Mouse (Mus musculus): ENCODE measurements around the gene Slc12a1. TPM values are rescaled to one million over a fixed set of nuclear protein-coding genes. Genes with fewer than 3 reads are reported as not detected.

Slc12a1 gene
- total and polyA plus RNA-seq, 3 experiments, result not detected

- DNase-seq, result peak; percentile 4
These were observed 56.7 kb downstream of the Slc12a1 start for GRCm38 (mm10) chr2:125208894-125209596.

DNA sequence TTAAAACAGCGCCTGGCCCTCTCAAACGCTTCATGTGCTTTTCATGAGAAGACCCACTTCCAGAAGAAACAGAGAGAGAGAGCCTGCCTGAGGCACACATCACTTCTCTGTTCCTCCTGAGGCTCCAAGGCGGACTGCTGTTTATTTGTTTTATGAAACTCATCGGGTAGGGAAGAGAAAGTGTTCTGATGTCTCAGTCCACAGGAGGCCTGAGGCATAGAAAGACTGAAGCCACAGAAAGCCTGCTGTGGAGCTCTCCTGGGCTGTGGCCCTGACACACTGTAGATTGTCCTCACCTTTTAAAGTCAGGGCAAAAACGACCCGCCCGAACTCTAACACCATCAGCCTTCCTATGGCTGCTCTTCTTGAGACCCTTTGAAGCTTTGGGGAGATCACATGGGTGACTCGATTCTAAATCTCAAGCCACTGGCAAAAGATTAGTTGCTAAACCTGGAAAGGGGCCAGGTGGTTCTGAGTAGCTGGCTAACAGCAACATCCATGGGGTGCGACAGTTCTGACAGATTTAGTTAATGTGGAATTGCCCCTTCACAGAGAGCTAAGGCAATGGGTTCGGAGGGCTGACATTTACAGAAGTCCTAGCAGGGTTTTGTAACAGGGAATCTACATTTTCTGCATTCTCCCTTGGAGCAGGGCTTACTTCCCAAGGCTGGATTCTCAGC, 59.7 kb downstream of the Slc12a1 start:
- DNase-seq, result no peak

GRCm38 (mm10) chr2:125214592-125214991, 62.3 kb downstream of the Slc12a1 start:
- peak; percentile 32 for DNase-seq

GRCm38 (mm10) chr2:125217286-125217685, 65.0 kb downstream of the Slc12a1 start:
- no peak for DNase-seq

DNA sequence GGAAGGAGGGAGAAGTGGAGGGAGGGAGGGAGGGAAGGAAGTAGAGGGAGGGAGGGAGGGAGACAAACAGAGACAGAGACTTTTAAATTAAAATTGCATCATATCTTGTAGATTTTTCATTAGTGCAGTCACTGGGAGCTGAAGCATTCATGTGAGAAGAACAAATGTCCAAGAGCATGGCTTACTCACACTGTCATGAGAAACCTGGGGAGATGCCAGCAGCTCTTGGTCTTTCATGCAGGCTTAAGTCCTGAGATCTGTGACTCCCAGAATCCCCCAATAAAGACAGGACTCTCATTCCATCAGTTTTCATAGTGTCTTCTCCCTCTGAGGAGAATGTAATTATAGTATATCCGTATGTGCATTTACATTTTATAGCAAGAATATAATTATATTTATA, 66.3 kb downstream of the Slc12a1 start:
- DNase-seq, result peak; percentile 3

GRCm38 (mm10) chr2:125219268-125219667, 67.0 kb downstream of the Slc12a1 start:
- no peak for DNase-seq

DNA sequence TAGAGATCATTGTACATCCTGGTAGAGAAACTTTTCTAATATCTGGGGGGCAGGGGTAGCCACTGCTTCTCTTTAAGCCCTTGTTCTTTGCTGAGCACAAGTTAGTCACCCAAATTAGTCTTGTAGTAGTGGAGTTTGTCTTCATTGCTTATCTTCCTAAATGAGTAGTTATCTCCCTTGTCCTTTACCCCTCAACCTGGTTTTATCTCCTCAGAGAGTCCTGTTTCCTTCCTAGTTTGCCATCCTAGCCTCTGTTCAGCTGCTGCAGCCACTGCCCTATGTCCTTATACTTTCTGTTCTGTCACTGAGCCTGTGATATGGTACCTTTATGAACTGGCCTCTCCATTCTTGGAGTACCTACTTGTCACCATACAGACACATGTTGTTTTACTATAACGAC, 69.4 kb downstream of the Slc12a1 start:
- DNase-seq, result no peak

- DNase-seq, result no peak
These were observed 76.4 kb downstream of the Slc12a1 start for GRCm38 (mm10) chr2:125228472-125229409.

DNA sequence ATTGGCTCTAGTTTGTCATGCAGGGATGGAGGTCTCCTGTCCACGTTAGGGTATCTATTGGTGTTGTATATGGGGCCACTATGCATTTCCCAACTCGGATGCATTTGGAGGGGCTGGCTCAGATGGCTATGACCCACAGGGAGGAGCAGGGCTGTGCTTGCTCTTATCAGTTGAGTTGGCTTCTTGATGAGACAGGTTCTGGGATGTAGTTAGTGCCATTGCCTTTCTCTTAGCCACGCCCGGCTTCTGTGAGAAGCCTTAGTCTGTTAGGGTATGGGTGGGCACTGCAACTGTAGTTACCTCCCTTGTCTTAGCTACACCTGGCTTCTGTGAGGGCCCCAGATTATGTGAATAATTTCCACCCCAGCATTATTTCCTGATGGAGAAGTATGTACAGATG, 79.9 kb downstream of the Slc12a1 start:
- no peak for DNase-seq

GRCm38 (mm10) chr2:125233537-125233936, 81.2 kb downstream of the Slc12a1 start:
- DNase-seq, result no peak

GRCm38 (mm10) chr2:125234049-125234448, 81.7 kb downstream of the Slc12a1 start:
- DNase-seq, result no peak

DNA sequence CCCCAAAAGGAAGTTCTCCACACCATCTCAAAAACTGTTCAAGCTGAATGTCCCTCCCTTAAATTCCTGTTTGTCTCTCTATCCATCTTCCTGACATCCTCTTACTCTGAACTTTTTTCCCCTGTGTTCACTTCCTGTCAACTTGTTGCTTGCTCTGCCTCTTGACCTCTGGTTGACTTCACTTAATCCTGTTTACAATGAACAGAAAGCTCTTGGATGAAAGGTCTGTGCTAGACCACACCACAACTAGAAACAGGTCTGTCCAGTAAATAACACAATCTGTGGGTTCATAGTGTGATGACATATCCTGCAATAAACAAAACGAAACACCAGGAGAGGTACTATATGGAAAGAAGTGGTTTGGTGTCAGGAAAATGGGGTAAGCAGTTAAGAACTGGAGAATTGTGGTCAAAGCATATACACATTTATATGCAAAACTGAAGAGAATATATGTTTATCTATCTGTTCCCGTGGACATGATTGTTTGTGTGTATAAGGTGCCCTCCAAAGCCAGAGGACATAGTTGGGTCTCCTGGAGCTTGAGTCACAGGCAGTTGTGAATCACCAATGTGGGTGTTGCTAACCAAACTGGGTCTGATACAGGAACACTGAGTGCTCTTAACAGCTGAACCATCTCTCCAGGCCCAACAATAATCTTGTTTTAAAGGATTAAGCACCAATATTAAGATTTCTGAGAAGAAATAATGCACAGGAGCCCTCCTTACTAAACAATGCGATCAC, 93.4 kb downstream of the Slc12a1 start:
- DNase-seq, result no peak

- DNase-seq, result no peak
These were observed 94.4 kb downstream of the Slc12a1 start for GRCm38 (mm10) chr2:125246669-125247068.

GRCm38 (mm10) chr2:125247108-125247961, 95.0 kb downstream of the Slc12a1 start, which contains the start of gene Dut:
Gene Dut, plus strand, starts transcription at chr2:125247190.
- peak; percentile 98 for DNase-seq

DNA sequence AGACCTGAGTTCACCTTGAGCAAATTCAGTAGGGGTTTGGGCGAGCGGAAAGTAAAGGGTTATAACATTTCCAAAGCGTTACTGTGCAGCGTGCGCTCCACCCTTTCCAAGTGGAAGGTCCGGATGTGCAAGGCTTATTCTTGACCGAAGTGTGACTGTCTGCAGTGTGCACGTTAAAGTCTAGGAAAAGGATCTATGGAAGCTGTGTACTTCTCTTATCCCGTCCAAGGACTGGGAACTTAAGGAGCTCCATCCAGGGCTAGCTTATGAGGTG, 95.6 kb downstream of the Slc12a1 start:
- no peak for DNase-seq

DNA sequence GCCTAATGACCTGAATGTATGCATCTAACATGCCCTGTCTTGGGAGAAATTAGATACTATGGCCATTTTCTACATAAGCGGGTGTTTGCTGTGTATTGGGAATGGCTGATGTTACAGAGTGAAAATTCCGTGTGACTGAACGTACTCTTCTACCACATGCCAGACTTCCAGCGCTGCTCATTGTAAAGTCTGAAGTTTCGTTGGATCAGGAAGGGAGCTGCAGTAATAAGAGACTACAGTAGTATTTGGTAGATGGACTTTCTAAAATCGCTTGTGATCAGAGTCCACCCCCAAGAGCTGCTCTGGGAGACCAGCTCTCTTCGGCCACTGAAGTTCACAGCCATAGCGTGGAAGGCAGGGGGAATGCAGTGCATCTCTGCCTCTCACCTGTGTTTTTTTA, 96.0 kb downstream of the Slc12a1 start:
- no peak for DNase-seq

- DNase-seq, result no peak
These were observed 97.0 kb downstream of the Slc12a1 start for GRCm38 (mm10) chr2:125249339-125249738.

DNA sequence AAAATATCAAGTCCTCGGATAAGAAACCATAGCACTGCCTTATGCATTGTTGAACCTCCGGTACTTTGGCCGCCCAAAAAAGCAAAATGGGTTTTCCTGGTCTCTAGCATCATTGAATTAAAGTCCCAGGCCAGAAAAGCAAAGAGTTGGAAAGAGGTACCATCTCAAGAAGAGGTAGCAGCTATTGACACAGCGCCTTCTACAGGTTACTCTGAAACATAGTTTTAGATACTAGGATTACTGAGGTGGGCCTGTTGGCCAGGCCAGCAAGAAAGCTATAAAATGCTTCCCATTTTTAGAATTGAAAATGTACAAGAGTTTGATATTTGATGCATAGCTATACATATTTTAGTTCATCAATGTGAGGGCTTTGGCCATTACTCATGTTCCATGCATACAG, 97.6 kb downstream of the Slc12a1 start:
- DNase-seq, result no peak

DNA sequence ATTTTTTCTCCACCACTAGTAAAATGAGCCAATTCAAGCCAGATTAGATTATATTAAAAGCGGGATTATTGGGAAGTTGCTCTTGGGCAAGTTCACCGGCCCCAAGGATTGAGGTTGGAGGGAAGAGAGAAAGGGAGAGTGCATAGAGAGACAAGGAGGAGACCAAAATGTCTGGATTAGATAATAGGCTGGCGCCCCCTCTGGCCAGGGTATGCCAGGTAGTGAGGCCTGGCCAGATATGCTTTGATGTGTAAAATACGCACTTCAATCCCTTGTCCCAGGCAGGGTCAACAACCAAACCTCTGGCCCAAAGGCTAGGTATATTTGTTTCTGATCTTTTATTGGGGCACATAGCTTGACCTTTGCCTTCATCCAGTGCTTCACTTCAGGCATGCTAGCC, 99.5 kb downstream of the Slc12a1 start:
- no peak for DNase-seq

DNA sequence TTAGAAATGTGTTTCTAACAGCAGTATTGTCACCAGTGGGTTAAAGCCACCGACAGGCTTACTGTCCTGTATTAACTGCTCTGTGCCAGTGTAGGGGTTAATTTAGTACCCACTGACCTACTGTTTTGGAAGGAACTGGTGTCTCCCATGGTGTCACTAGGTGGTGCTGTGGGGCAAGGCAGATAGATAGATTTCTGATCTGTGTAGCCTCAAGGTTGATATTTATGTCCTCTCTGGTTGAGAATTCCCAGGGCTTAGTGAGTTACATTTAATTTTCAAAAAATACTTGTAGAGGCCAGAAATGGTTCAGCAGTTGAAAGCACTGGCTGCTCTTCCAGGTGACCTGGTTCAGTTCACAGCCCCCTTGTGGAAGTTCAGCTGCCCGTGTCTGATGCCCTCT, 100.0 kb downstream of the Slc12a1 start:
- DNase-seq, result peak; percentile 47

DNA sequence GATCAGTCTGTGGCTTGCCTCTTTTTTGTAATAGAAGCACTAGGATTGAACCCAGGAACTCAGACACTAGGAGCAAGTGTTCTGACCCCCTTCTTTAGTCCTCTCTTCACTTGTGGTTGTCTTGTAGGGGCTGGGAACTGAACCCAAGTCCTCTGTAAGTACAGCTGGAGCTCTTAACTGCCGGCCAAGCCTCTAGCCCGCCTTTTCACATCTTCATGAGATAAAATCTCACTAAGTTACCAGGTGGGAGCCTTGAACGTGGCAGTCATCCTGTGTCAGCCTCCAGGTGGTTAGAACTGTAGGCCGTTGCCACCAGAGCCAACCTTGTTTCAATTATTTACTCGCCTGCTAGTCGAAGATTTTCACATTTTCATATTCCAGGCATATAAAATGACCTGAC, 101.4 kb downstream of the Slc12a1 start:
- DNase-seq, result no peak

All from adrenal gland, adult 2 months (tissue).